Mouse (Mus musculus) heart, embryonic 14.5 days (tissue): Measurements from ENCODE around the gene Aldh1b1. TPM values are rescaled to one million over a fixed set of nuclear protein-coding genes. Genes with fewer than 3 reads are reported as not detected.

Experiments
- ATAC-seq: fragments of 200-750 bp; cut with Nextera tagmentation; 2 replicates; pipeline ENCODE4 v1.8.0; 2017; ENCODE audit warnings: low read depth, moderate TSS enrichment; ENCODE audit not compliant: insufficient number of reproducible peaks, insufficient read depth, low FRiP score
- H3K27ac ChIP-seq, 2 experiments: fragments of 200-500 bp in 1 of 2; fragments of 300-500 bp in 1 of 2; sonication (generic) in 1 of 2; replicated peaks in 1 of 2; 2 replicates each; pipeline ENCODE4 v1.5.1; 2012 to 2014; ENCODE audit warnings: low read depth in 2 of 2, low read length in 2 of 2, control low read depth in 1 of 2, mild to moderate bottlenecking in 1 of 2, mixed read lengths in 1 of 2; ENCODE audit not compliant: control insufficient read depth in 1 of 2, insufficient read depth in 1 of 2
- H3K27me3 ChIP-seq: fragments of 300-500 bp; sonication (generic); 2 replicates; pipeline ENCODE4 v1.6.1; 2014; ENCODE audit warnings: mild to moderate bottlenecking, low read length, control low read depth; ENCODE audit not compliant: control insufficient read depth, insufficient read depth
- H3K36me3 ChIP-seq: fragments of 300-500 bp; sonication (generic); 2 replicates; pipeline ENCODE4 v1.6.1; 2014; ENCODE audit warnings: mild to moderate bottlenecking, control low read depth, low read length, mixed read lengths; ENCODE audit not compliant: control insufficient read depth, insufficient read depth
- H3K4me1 ChIP-seq, 2 experiments: fragments of 200-500 bp in 1 of 2; fragments of 300-500 bp in 1 of 2; sonication (generic) in 1 of 2; 2 replicates each; pipeline ENCODE4 v1.6.1; 2012 to 2014; ENCODE audit warnings: low read length in 2 of 2, control low read depth in 1 of 2, mixed read lengths in 1 of 2; ENCODE audit not compliant: control insufficient read depth in 2 of 2, insufficient read depth in 2 of 2
- H3K4me2 ChIP-seq: fragments of 300-500 bp; sonication (generic); 2 replicates; pipeline ENCODE4 v1.6.1; 2014; ENCODE audit warnings: mild to moderate bottlenecking, low read length
- H3K4me3 ChIP-seq, 2 experiments: fragments of 200-500 bp in 1 of 2; fragments of 300-500 bp in 1 of 2; sonication (generic) in 1 of 2; 2 replicates each; pipeline ENCODE4 v1.5.1; 2012 to 2014; ENCODE audit warnings: low read length in 2 of 2, mild to moderate bottlenecking in 2 of 2, control low read depth in 1 of 2, low read depth in 1 of 2, moderate library complexity in 1 of 2; ENCODE audit not compliant: control insufficient read depth in 1 of 2, insufficient read depth in 1 of 2
- H3K9ac ChIP-seq: fragments of 300-500 bp; sonication (generic); 2 replicates; pipeline ENCODE4 v1.6.1; 2014; ENCODE audit warnings: mild to moderate bottlenecking, low read length
- H3K9me3 ChIP-seq: fragments of 300-500 bp; sonication (generic); 2 replicates; pipeline ENCODE4 v1.6.1; 2016; ENCODE audit warnings: low read length, control low read depth; ENCODE audit not compliant: control insufficient read depth
- WGBS: fragments of 180-500 bp; shearing (Covaris S2); extraction: QIAGEN DNeasy Blood & Tissue Kit; methylation state at CpG from one replicate; pipeline ENCODE4 v1.1.7; 2014; 5-methylcytosine and 5-hydroxymethylcytosine counted together
- polyA plus RNA-seq: library from polyadenylated mRNA; unstranded; fragments of >200 nt; fragmentation: Nextera tagmentation; extraction: Ambion mirVana; gene quantifications from 2 replicates; pipeline ENCODE4 v1.2.1, GENCODE M21; 2014

Gene Aldh1b1
- polyA plus RNA-seq, 1 experiment from 2014 or later, result 75.0 TPM

DNA sequence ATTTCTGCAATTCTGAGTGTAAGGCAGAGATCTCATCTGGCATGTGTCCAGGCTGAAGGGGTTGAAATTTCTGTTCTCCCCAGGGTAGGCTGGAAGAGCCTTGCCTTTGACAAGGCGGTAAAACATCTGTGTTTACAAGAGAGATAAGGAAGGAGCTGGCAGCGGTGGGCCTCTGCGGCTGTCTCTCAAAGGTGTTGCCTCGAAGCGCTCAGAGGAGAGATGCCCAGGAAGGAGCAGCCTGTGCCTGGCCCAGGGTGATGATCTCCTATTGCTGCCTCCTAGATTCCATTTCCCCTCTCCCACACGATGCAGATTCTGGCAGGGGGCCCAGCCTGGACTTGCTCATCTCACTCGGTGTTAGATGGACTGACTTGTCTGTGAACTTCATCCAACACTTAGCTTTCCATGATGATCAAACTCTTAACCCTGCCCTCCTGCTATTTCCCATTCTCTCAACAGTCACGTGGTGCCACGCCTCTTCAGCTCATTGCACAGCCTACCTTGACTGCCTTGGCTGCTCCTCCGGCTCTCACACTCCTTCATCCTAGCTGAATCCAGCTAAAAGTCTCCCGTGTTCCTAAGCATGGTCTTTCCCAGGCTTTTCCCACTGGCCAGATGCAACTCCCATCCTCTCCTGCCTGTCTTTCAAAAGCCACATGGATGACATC lies 30.8 kb upstream of the Aldh1b1 start:
- no peaks in the 10 kb centered on the region for H3K9me3 ChIP-seq
- peaks cover 67 to 82% of the 10 kb centered on the region in 2 experiments for H3K4me1 ChIP-seq
- no peak overlapping the region for H3K4me3 ChIP-seq
- H3K27me3 ChIP-seq, result peaks cover 2% of the 10 kb centered on the region; the same call in 1 of the 2 replicates
- 13% methylated on average over 11 of the region's 11 CpGs for WGBS
- H3K9ac ChIP-seq, result no peak overlapping the region
- ATAC-seq, result peak; percentile 20; the same call in 1 of the 2 replicates
- H3K27ac ChIP-seq, result peak overlapping the region in 1 of 2 experiments; percentile 20; a peak in 1 of 4 replicates
- H3K36me3 ChIP-seq, result no peaks in the 10 kb centered on the region
- no peak overlapping the region for H3K4me2 ChIP-seq

GRCm38 (mm10) chr4:45769141-45769540 lies 29.7 kb upstream of the Aldh1b1 start:
- Histone ChIP-seq H3K4me1 (peaks cover 56 to 70% of the 10 kb centered on the region in 2 experiments), H3K27ac (peak overlapping the region in 1 of 2 experiments; percentile 12; a peak in 1 of 4 replicates), H3K9ac (0 out of 2 replicates have a peak overlapping the region, but pooled peaks have one; percentile 1)

GRCm38 (mm10) chr4:45769791-45770637 lies 28.8 kb upstream of the Aldh1b1 start:
- Histone ChIP-seq H3K9ac (no peak overlapping the region; the same call in 1 of the 2 replicates), H3K4me1 (peaks cover 50 to 62% of the 10 kb centered on the region in 2 experiments), H3K4me2 (no peak overlapping the region), H3K36me3 (no peaks in the 10 kb centered on the region), H3K9me3 (no peaks in the 10 kb centered on the region), H3K4me3 (no peak overlapping the region), H3K27me3 (peaks cover 2% of the 10 kb centered on the region; the same call in 1 of the 2 replicates), H3K27ac (0 out of 4 replicates have a peak overlapping the region, but pooled peaks of 1 of the 2 experiments have one; percentile 12)
- WGBS, result 16% methylated on average over 10 of the region's 10 CpGs
- no peak for ATAC-seq

More at GRCm38 (mm10) chr4:45769141-45769540, 29.7 kb upstream of the Aldh1b1 start:
- WGBS, result 43% methylated on average over 10 of the region's 10 CpGs
- Histone ChIP-seq H3K4me3 (no peak overlapping the region), H3K4me2 (no peak overlapping the region), H3K27me3 (peaks cover 2% of the 10 kb centered on the region; the same call in 1 of the 2 replicates), H3K9me3 (no peaks in the 10 kb centered on the region), H3K36me3 (no peaks in the 10 kb centered on the region)
- no peak for ATAC-seq

GRCm38 (mm10) chr4:45770638-45771033 lies 28.2 kb upstream of the Aldh1b1 start:
- Histone ChIP-seq H3K9me3 (no peaks in the 10 kb centered on the region), H3K27ac (no peak overlapping the region), H3K4me1 (peaks cover 44 to 55% of the 10 kb centered on the region in 2 experiments), H3K4me3 (no peak overlapping the region), H3K9ac (no peak overlapping the region; the same call in 1 of the 2 replicates), H3K27me3 (peaks cover 2% of the 10 kb centered on the region; the same call in 1 of the 2 replicates), H3K36me3 (no peaks in the 10 kb centered on the region), H3K4me2 (no peak overlapping the region)
- WGBS, result 33% methylated on average over 4 of the region's 4 CpGs
- no peak for ATAC-seq

DNA sequence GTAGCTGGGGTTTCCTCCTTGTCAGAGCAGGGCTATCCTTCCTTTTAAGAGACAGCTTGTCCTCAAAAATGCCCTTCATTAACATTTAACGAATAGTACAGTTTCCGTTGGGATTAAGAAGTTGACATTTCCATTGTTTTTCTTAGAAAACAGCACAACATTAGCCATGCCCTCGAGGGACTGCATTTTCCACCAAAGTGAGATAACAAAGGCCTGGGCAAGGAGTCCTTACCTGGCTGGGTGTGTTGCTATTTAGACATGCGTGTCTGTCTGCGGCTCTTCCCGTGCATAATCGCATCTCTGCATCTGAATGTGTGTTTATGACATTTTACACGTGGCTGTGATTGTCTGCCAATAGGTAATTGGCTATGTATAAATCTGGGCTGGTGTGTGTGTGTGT lies 27.6 kb upstream of the Aldh1b1 start:
- no peaks in the 10 kb centered on the region for H3K36me3 ChIP-seq
- peaks cover 2% of the 10 kb centered on the region; the same call in 1 of the 2 replicates for H3K27me3 ChIP-seq
- no peak overlapping the region for H3K4me2 ChIP-seq
- no peak for ATAC-seq
- H3K9me3 ChIP-seq, result no peaks in the 10 kb centered on the region
- no peak overlapping the region for H3K4me3 ChIP-seq
- H3K27ac ChIP-seq, result no peak overlapping the region
- H3K9ac ChIP-seq, result no peak overlapping the region
- H3K4me1 ChIP-seq, result peaks cover 42 to 50% of the 10 kb centered on the region in 2 experiments
- 45% methylated on average over 8 of the region's 8 CpGs for WGBS

GRCm38 (mm10) chr4:45771619-45772018 lies 27.2 kb upstream of the Aldh1b1 start:
- Histone ChIP-seq H3K4me3 (no peak overlapping the region), H3K27me3 (peaks cover 1% of the 10 kb centered on the region; the same call in 1 of the 2 replicates), H3K9ac (no peak overlapping the region), H3K36me3 (no peaks in the 10 kb centered on the region), H3K9me3 (no peaks in the 10 kb centered on the region), H3K4me1 (peaks cover 38 to 47% of the 10 kb centered on the region in 2 experiments), H3K4me2 (no peak overlapping the region), H3K27ac (no peak overlapping the region)
- 6% methylated on average over 5 of the region's 5 CpGs for WGBS
- ATAC-seq, result no peak

- Histone ChIP-seq H3K27ac (no peak overlapping the region), H3K9me3 (no peaks in the 10 kb centered on the region)
- no peak for ATAC-seq
Observed at GRCm38 (mm10) chr4:45783671-45784070, 15.2 kb upstream of the Aldh1b1 start.

More at GRCm38 (mm10) chr4:45783671-45784070, 15.2 kb upstream of the Aldh1b1 start:
- H3K4me2 ChIP-seq, result no peak overlapping the region
- peaks cover 11 to 15% of the 10 kb centered on the region in 2 experiments for H3K4me1 ChIP-seq
- no peaks in the 10 kb centered on the region for H3K36me3 ChIP-seq
- no peaks in the 10 kb centered on the region for H3K27me3 ChIP-seq
- no peak overlapping the region for H3K4me3 ChIP-seq
- no peak overlapping the region for H3K9ac ChIP-seq
- 26% methylated on average over 1 of the region's 1 CpGs for WGBS
